Mouse (Mus musculus) gastrocnemius, adult 2 months (tissue): ENCODE results near the gene Rgma. TPM values are rescaled to one million over a fixed set of nuclear protein-coding genes. Genes with fewer than 3 reads are reported as not detected.

Experiments used
- DNase-seq: peaks from one replicate; pipeline ENCODE4 v3.0.0; 2022
- H3K27ac ChIP-seq: fragments of 200-600 bp; 2 replicates; pipeline ENCODE4 v1.8.1; 2022; ENCODE audit warnings: mild to moderate bottlenecking
- H3K4me3 ChIP-seq: fragments of 200-600 bp; 2 replicates; pipeline ENCODE4 v1.8.1; 2022; ENCODE audit warnings: mild to moderate bottlenecking, moderate library complexity
- CTCF ChIP-seq: fragments of 200-600 bp; IDR thresholded peaks from 2 replicates; pipeline ENCODE4 v1.8.1; 2022; ENCODE audit warnings: antibody characterized with exemption, mild to moderate bottlenecking, moderate library complexity
- intact Hi-C: fragments of 180-260 bp; cut with DNase I; formaldehyde crosslinking; loops from one replicate; pipeline ENCODE4 v1.15.1; 2025
- total RNA-seq, 2 experiments: library from RNA; stranded (reverse); gene quantifications; 2 replicates each; pipeline ENCODE4 v1.2.3; 2021

Rgma gene
- total RNA-seq, 2 experiments from 2014 or later: 46.1 to 52.4 TPM

DNA sequence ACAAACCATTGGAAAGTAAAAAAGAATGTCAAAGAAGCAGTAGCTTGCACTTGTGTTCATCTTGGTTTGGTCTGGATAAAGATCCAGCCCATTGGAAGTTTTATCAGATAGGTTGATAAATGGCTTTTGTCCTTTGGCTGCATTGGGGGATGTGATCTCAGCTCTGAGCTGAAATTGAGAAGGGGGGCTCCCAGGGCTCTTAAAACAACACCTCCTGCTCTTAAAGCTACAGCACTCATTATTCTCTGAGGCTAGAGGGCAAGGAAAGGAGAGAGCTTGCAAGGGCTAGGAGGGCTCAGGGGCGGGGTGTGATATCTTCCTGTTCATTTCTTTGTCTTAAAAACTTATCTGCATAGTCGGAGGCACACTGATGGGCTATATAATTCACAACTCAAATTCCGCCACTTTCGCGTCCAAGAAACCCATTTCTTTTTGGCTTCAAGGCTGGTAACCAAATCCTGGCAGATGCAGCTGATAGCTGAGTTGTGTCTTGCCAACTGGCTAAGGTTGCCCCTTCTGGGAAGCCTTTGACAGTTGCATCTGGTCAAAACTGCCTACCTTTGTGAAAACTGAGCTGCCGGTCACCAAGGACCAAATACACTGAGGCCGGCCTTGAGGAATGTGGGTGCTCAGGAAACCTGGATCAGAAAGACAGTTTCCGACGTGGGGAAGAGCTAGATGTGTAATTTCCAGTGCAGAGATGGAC is 18.2 kb downstream of the Rgma start:
- TF ChIP-seq CTCF: no peak
- Histone ChIP-seq H3K27ac (peak overlapping the region; percentile 98), H3K4me3 (peak overlapping the region; percentile 93)
- peak; percentile 78 for DNase-seq
- intact Hi-C loops: no loop called here

GRCm38 (mm10) chr7:73394013-73394409 is 18.7 kb downstream of the Rgma start:
- intact Hi-C loops: no loop called here
- TF ChIP-seq CTCF: no peak
- Histone ChIP-seq H3K4me3 (peak overlapping the region; percentile 93), H3K27ac (peak overlapping the region; percentile 98)
- DNase-seq: no peak

GRCm38 (mm10) chr7:73398319-73398718 is 23.0 kb downstream of the Rgma start:
- no peak for TF ChIP-seq CTCF
- Histone ChIP-seq H3K27ac (peak overlapping the region; percentile 98), H3K4me3 (peak overlapping the region; percentile 60)
- intact Hi-C loops: no loop called here
- DNase-seq: peak; percentile 95

DNA sequence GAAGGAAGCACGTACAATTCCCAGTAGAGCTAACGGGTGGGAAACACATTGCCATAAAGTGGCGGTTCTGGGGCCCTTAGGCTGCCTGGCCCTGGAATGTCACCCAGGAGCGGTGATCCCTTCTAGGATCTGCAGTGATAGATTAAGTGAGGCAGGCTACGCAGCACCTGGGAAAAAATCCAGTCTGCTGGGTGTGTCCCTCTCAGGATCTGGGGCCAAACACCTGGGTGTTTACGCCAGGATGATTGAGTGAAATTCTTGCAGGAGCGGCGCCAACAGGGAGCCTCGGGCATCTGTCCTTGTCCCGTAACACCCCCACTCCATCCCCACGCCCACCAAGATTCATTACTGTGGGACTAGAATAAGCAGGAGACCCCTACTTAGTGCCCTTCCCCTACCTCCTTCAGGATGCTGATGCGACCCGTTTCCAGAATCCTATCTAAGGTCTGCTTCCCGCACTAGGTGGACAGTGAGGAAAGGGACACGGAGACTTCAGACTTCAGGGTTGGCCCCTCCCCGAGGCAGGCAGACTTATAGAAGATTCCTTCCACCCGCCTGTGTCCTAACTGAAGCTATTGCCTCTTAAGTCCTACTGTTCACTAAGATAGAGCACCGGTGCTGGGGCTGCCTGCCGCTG is 23.6 kb downstream of the Rgma start:
- Histone ChIP-seq H3K4me3 (peak overlapping the region; percentile 60), H3K27ac (peak overlapping the region; percentile 98)
- peak; percentile 52 for DNase-seq
- intact Hi-C loops: no loop called here
- no peak for TF ChIP-seq CTCF

DNA sequence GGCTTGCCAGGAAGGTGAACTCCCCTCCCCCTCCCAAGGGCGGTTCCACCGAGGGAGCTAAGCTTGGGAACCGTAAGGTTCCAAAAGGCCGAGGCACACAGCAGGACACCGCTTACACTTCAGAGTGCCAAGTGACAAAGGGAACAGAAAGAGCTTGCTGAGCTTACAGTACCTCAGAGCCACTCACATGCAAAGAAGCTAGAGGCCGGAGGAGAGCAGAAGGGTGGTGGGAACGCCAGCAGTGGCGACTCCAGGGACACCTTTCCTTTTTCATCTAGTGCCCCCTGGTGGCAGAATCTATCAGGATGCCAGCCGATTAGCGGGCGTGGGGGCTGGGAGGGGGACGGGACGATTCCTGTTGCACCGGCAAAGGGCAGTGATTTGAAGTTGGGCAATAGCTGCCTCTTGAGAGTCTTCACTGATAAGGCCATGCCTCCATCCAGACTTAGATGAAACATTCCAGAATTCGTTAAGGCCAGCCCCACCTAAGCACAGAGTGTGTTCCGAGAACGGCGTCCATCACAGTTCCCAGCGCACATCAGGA is 24.3 kb downstream of the Rgma start:
- peak overlapping the region; percentile 98 for H3K27ac ChIP-seq

GRCm38 (mm10) chr7:73400051-73400916 is 25.0 kb downstream of the Rgma start:
- no peak for TF ChIP-seq CTCF
- peak overlapping the region; percentile 98 for H3K27ac ChIP-seq
- no peak for DNase-seq
- intact Hi-C loops: no loop called here
- peak overlapping the region; percentile 60 for H3K4me3 ChIP-seq

More for the DNA sequence above, 24.3 kb downstream of the Rgma start:
- DNase-seq: peak; percentile 87
- peak overlapping the region; percentile 60 for H3K4me3 ChIP-seq
- TF ChIP-seq CTCF: peak; percentile 76
- intact Hi-C loops: no loop called here

- intact Hi-C loops: no loop called here
- TF ChIP-seq CTCF: no peak
- no peak overlapping the region for H3K4me3 ChIP-seq
- peak overlapping the region; percentile 90 for H3K27ac ChIP-seq
- DNase-seq: no peak
Measured at GRCm38 (mm10) chr7:73402106-73402505, 26.8 kb downstream of the Rgma start.

GRCm38 (mm10) chr7:73402671-73403070 is 27.4 kb downstream of the Rgma start:
- peak; percentile 75 for DNase-seq
- H3K4me3 ChIP-seq: peak overlapping the region; percentile 51
- TF ChIP-seq CTCF: no peak
- intact Hi-C loops: no loop called here
- peak overlapping the region; percentile 90 for H3K27ac ChIP-seq

- intact Hi-C loops: no loop called here
- TF ChIP-seq CTCF: no peak
Measured at GRCm38 (mm10) chr7:73403538-73403937, 28.2 kb downstream of the Rgma start.

GRCm38 (mm10) chr7:73405550-73405949 is 30.2 kb downstream of the Rgma start:
- DNase-seq: no peak
- no peak for TF ChIP-seq CTCF
- Histone ChIP-seq H3K27ac (peak overlapping the region; percentile 43; the same call in 1 of the 2 replicates), H3K4me3 (no peak overlapping the region)
- intact Hi-C loops: no loop called here

More at GRCm38 (mm10) chr7:73403538-73403937, 28.2 kb downstream of the Rgma start:
- no peak for DNase-seq
- Histone ChIP-seq H3K27ac (peak overlapping the region; percentile 90), H3K4me3 (peak overlapping the region; percentile 51; the same call in 1 of the 2 replicates)

- Histone ChIP-seq H3K27ac (peak overlapping the region; percentile 86), H3K4me3 (peak overlapping the region; percentile 27)
- TF ChIP-seq CTCF: no peak
- intact Hi-C loops: loop anchor here (10.0 kb wide), 1 partner anchor 387 kb away; no protein-coding TSS in a partner anchor
- peak; percentile 31 for DNase-seq
Measured at GRCm38 (mm10) chr7:73411523-73411922, 36.2 kb downstream of the Rgma start.

DNA sequence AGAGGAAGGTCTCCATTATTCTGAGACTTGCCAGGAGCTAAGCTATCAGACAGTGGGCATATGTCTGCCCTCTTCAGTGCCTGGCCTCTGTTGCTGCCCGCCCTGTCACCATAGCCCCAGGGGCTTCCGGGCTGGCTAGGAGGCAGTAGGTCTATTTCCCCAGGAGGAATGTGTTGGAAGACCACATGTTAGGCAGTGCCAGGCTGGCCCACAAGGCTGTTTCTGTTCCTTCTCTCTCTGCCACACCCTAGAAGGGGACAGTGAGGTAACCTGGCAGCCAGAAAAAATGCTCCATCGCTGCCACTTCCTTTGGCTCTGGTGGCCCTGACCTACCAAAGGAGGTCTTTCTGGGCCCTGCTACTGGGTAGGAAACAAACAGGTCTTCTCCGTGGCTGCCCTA is 36.7 kb downstream of the Rgma start:
- peak overlapping the region; percentile 27 for H3K4me3 ChIP-seq
- no peak for TF ChIP-seq CTCF
- DNase-seq: peak; percentile 57
- H3K27ac ChIP-seq: peak overlapping the region; percentile 86
- intact Hi-C loops: loop anchor here (10.0 kb wide), 1 partner anchor 387 kb away; no protein-coding TSS in a partner anchor
